In the genomic region with DNA sequence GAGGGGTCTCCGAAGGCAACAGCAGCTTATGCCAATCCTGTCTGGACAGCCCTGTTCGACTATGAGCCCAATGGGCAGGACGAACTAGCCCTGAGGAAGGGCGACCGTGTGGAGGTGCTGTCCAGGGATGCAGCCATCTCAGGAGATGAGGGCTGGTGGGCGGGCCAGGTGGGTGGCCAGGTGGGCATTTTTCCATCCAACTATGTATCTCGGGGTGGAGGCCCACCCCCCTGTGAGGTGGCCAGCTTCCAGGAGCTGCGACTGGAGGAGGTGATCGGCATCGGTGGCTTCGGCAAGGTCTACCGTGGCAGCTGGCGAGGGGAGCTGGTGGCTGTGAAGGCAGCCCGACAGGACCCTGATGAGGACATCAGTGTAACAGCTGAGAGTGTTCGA, we compare ENCODE assay signal across 8 mouse cellular contexts. TPM values are rescaled to one million over a fixed set of nuclear protein-coding genes. Genes with fewer than 3 reads are reported as not detected.
DNase-seq lines count a peak whose midpoint lies in the region; ATAC-seq and TF ChIP-seq lines count a peak whose summit lies in the region.

No protein-coding gene starts in this region.

- TF ChIP-seq POLR2A in MEL (IDR thresholded peaks at IDR 0.05; ENCODE audit: control insufficient read depth in 1 of 2, insufficient read depth in 1 of 2, low read depth in 1 of 2, low read length in 2 of 2, poor library complexity in 1 of 2) = no peak
- no peak for TF ChIP-seq POLR2A in limb, embryonic 14.5 days (IDR thresholded peaks at IDR 0.05; ENCODE audit: borderline replicate concordance, extremely low read depth, insufficient read depth, insufficient read length)
- no peak for TF ChIP-seq POLR2A in small intestine, adult 2 months (IDR thresholded peaks at IDR 0.05; ENCODE audit: low read depth, low read length)

- H3K4me3 ChIP-seq in heart, embryonic 11.5 days (ENCODE audit: low read depth, low read length) = peak overlapping the region; percentile 93
- peak overlapping the region; percentile 89 to 99 for H3K4me3 ChIP-seq in MEL (ENCODE audit: control insufficient read depth in 1 of 2, insufficient read depth in 1 of 2, low read depth in 2 of 2, low read length in 2 of 2)
- peak overlapping the region; percentile 85 for H3K4me3 ChIP-seq in forebrain, embryonic 16.5 days (replicated peaks; ENCODE audit: low read length)
- H3K4me3 ChIP-seq in limb, embryonic 14.5 days (replicated peaks; ENCODE audit: low read length) = peak overlapping the region; percentile 88
- peak overlapping the region; percentile 97 for H3K4me3 ChIP-seq in small intestine, adult 2 months (ENCODE audit: low read depth, low read length)

- TF ChIP-seq RAD21 in MEL (IDR thresholded peaks at IDR 0.05; ENCODE audit: low read depth, low read length) = no peak

- peak overlapping the region; percentile 91 for H3K9ac ChIP-seq in heart, embryonic 11.5 days (ENCODE audit: low read depth, low read length)
- H3K9ac ChIP-seq in MEL (ENCODE audit: control insufficient read depth, low read depth, low read length, poor library complexity, severe bottlenecking) = peak overlapping the region; percentile 91
- H3K9ac ChIP-seq in forebrain, embryonic 16.5 days (replicated peaks; ENCODE audit: low read depth, low read length) = peak overlapping the region; percentile 73
- peak overlapping the region; percentile 79 for H3K9ac ChIP-seq in limb, embryonic 14.5 days (ENCODE audit: low read depth, low read length, severe bottlenecking)

- ATAC-seq in heart, embryonic 11.5 days (replicated peaks; ENCODE audit: insufficient number of reproducible peaks, low FRiP score, low TSS enrichment) = no peak
- ATAC-seq in forebrain, embryonic 16.5 days = no peak
- no peak for ATAC-seq in limb, embryonic 14.5 days (ENCODE audit: low FRiP score, low read depth)

- peaks cover 46% of the 10 kb centered on the region for H3K4me1 ChIP-seq in heart, embryonic 11.5 days (ENCODE audit: control insufficient read depth, insufficient read depth, low read length)
- H3K4me1 ChIP-seq in MEL (ENCODE audit: control insufficient read depth in 1 of 2, insufficient read depth in 2 of 2, low read length in 2 of 2) = peaks cover 2 to 24% of the 10 kb centered on the region in 2 experiments; a peak in 3 of 4 replicates
- peaks cover 49% of the 10 kb centered on the region for H3K4me1 ChIP-seq in forebrain, embryonic 16.5 days (replicated peaks; ENCODE audit: control insufficient read depth, insufficient read depth, low read length)
- peaks cover 26% of the 10 kb centered on the region for H3K4me1 ChIP-seq in limb, embryonic 14.5 days (ENCODE audit: control insufficient read depth, insufficient read depth, low read length)
- H3K4me1 ChIP-seq in small intestine, adult 2 months (ENCODE audit: control insufficient read depth, insufficient read depth, insufficient read length, low read length) = peaks cover 23% of the 10 kb centered on the region

- no peaks in the 10 kb centered on the region for H3K9me3 ChIP-seq in heart, embryonic 11.5 days (replicated peaks; ENCODE audit: control insufficient read depth, low read length)
- H3K9me3 ChIP-seq in MEL (replicated peaks; ENCODE audit: insufficient read depth, low read length) = no peaks in the 10 kb centered on the region
- no peaks in the 10 kb centered on the region for H3K9me3 ChIP-seq in forebrain, embryonic 16.5 days (ENCODE audit: control insufficient read depth, low read length)
- no peaks in the 10 kb centered on the region for H3K9me3 ChIP-seq in limb, embryonic 14.5 days (ENCODE audit: control insufficient read depth, low read length)

- WGBS in heart, embryonic 11.5 days (ENCODE audit: insufficient replicate concordance) = 61% methylated on average over 15 of the region's 15 CpGs
- 73% methylated on average over 15 of the region's 15 CpGs for WGBS in forebrain, embryonic 16.5 days
- 68% methylated on average over 15 of the region's 15 CpGs for WGBS in limb, embryonic 14.5 days
- 15% methylated on average over 15 of the region's 15 CpGs for whole genome bisulfite sequencing in small intestine, adult 2 months

- H3K36me3 ChIP-seq in heart, embryonic 11.5 days (ENCODE audit: control insufficient read depth, insufficient read depth, low read length) = peaks cover 23% of the 10 kb centered on the region
- H3K36me3 ChIP-seq in MEL (ENCODE audit: control insufficient read depth in 1 of 2, insufficient read depth in 2 of 2, low read length in 2 of 2) = peaks cover 0 to 9% of the 10 kb centered on the region in 2 experiments; a peak in 2 of 4 replicates
- no peaks in the 10 kb centered on the region; the same call in 1 of the 2 replicates for H3K36me3 ChIP-seq in forebrain, embryonic 16.5 days (ENCODE audit: control insufficient read depth, insufficient read depth)
- peaks cover 59% of the 10 kb centered on the region for H3K36me3 ChIP-seq in limb, embryonic 14.5 days (ENCODE audit: control insufficient read depth, insufficient read depth, low read length)
- peaks cover 36% of the 10 kb centered on the region for H3K36me3 ChIP-seq in small intestine, adult 2 months (ENCODE audit: control insufficient read depth, insufficient read depth, low read length)

- H3K4me2 ChIP-seq in heart, embryonic 11.5 days = peak overlapping the region; percentile 97
- peak overlapping the region; percentile 99 for H3K4me2 ChIP-seq in forebrain, embryonic 16.5 days (ENCODE audit: low read length)
- H3K4me2 ChIP-seq in limb, embryonic 14.5 days (replicated peaks; ENCODE audit: low read depth, low read length, severe bottlenecking) = peak overlapping the region; percentile 77

- no peak for TF ChIP-seq EP300 in MEL (IDR thresholded peaks at IDR 0.05; ENCODE audit: low read depth in 1 of 2, low read length in 2 of 2)

- H3K27me3 ChIP-seq in heart, embryonic 11.5 days (ENCODE audit: control insufficient read depth, insufficient read depth, low read length) = no peaks in the 10 kb centered on the region
- no peaks in the 10 kb centered on the region for H3K27me3 ChIP-seq in MEL (ENCODE audit: control insufficient read depth in 1 of 2, insufficient read depth in 2 of 2, low read length in 2 of 2)
- no peaks in the 10 kb centered on the region for H3K27me3 ChIP-seq in forebrain, embryonic 16.5 days (replicated peaks; ENCODE audit: control insufficient read depth, insufficient read depth, low read length)
- no peaks in the 10 kb centered on the region for H3K27me3 ChIP-seq in limb, embryonic 14.5 days (ENCODE audit: control insufficient read depth, insufficient read depth, low read length)
- H3K27me3 ChIP-seq in small intestine, adult 2 months (ENCODE audit: control insufficient read depth, insufficient read depth, low read length) = no peaks in the 10 kb centered on the region

- H3K27ac ChIP-seq in heart, embryonic 11.5 days (ENCODE audit: low read depth, low read length) = peak overlapping the region; percentile 94
- no peak overlapping the region for H3K27ac ChIP-seq in MEL (ENCODE audit: control insufficient read depth, low read depth, low read length)
- H3K27ac ChIP-seq in forebrain, embryonic 16.5 days (ENCODE audit: low read length) = no peak overlapping the region
- peak overlapping the region; percentile 91; the same call in 1 of the 2 replicates for H3K27ac ChIP-seq in limb, embryonic 14.5 days (replicated peaks; ENCODE audit: low read depth, low read length)
- H3K27ac ChIP-seq in small intestine, adult 2 months (ENCODE audit: insufficient read depth, low read depth, low read length) = peak overlapping the region; percentile 99; the same call in 1 of the 2 replicates

- peaks cover 44% of the 10 kb centered on the region for H3K79me2 ChIP-seq in MEL (ENCODE audit: control insufficient read depth, insufficient read depth, low read length, poor library complexity)

- DNase-seq in heart, postnatal 4 days = no peak
- no peak for DNase-seq in MEL (ENCODE audit: low read depth, low spot score)
- DNase-seq in limb, embryonic 14.5 days (ENCODE audit: low spot score) = no peak
- DNase-seq in adrenal gland, adult 8-10 months = no peak
- DNase-seq in layer of hippocampus, adult 11-12 months (ENCODE audit: low spot score) = no peak

- no peak for TF ChIP-seq CTCF in MEL (IDR thresholded peaks at IDR 0.05 in 2 of 3, conservative IDR thresholded peaks at IDR 0.05 in 1 of 3; ENCODE audit: control insufficient read depth in 1 of 3, insufficient read depth in 1 of 3, low read depth in 2 of 3, low read length in 3 of 3, poor library complexity in 1 of 3, severe bottlenecking in 1 of 3)
- no peak for TF ChIP-seq CTCF in small intestine, adult 2 months (IDR thresholded peaks at IDR 0.05; ENCODE audit: extremely low read depth, insufficient read length, insufficient replicate concordance, low read depth, low read length)

RNA-seq across cellular contexts. Expression of a gene that starts 1.6 kb away (rescaled TPM):
- 21.3 and 21.5 TPM in 2 replicates for polyA plus RNA-seq in heart, embryonic 11.5 days (2014; fragmentation: Nextera tagmentation; extraction: Ambion mirVana)
- 10 to 100 TPM; 42.5 to 42.7 TPM for total RNA-seq in heart, postnatal 4 days (2021)
- total RNA-seq in MEL (2012; rRNA removed) = 25.3 and 26.8 TPM in 2 replicates
- polyA plus RNA-seq in MEL (2012; ENCODE audit: insufficient read depth in 1 of 2, insufficient read length in 2 of 2, low read depth in 1 of 2, low replicate concordance in 2 of 2, missing spikeins in 1 of 2) = 10 to 100 TPM in 1 of 2 experiments, not detected in 1; 76.4 TPM
- 24.1 and 28.7 TPM in 2 replicates for polyA plus RNA-seq in forebrain, embryonic 16.5 days (2015; fragmentation: Nextera tagmentation; extraction: Ambion mirVana)
- 101 and 160 TPM in 2 replicates for polyA plus RNA-seq in limb, embryonic 14.5 days (2012; rRNA removed)
- polyA plus RNA-seq in limb, embryonic 14.5 days (2014; fragmentation: Nextera tagmentation; extraction: Ambion mirVana) = 31.8 and 32.3 TPM in 2 replicates
- 85.4 and 150 TPM in 2 replicates for polyA plus RNA-seq in small intestine, adult 2 months (2012; rRNA removed)
- total RNA-seq in adrenal gland, adult 8-10 months (2022) = 100 to 1,000 TPM in 3 of 4 experiments, 10 to 100 TPM in 1; 95.1 to 183 (median 136) TPM

RNA-seq across cellular contexts. Expression of a gene that starts 1.8 kb away (rescaled TPM):
- 16.9 and 21.0 TPM in 2 replicates for polyA plus RNA-seq in heart, embryonic 11.5 days (2014; fragmentation: Nextera tagmentation; extraction: Ambion mirVana)
- total RNA-seq in heart, postnatal 4 days (2021) = 10 to 100 TPM; 39.8 to 40.0 TPM
- total RNA-seq in MEL (2012; rRNA removed) = 17.9 and 22.5 TPM in 2 replicates
- polyA plus RNA-seq in MEL (2012; ENCODE audit: insufficient read depth in 1 of 2, insufficient read length in 2 of 2, low read depth in 1 of 2, low replicate concordance in 2 of 2, missing spikeins in 1 of 2) = 10 to 100 TPM in 1 of 2 experiments, not detected in 1; 38.3 TPM
- 10.0 and 10.7 TPM in 2 replicates for polyA plus RNA-seq in forebrain, embryonic 16.5 days (2015; fragmentation: Nextera tagmentation; extraction: Ambion mirVana)
- polyA plus RNA-seq in limb, embryonic 14.5 days (2012; rRNA removed) = 30.1 and 38.9 TPM in 2 replicates
- 19.0 and 20.7 TPM in 2 replicates for polyA plus RNA-seq in limb, embryonic 14.5 days (2014; fragmentation: Nextera tagmentation; extraction: Ambion mirVana)
- polyA plus RNA-seq in small intestine, adult 2 months (2012; rRNA removed) = 65.8 and 169 TPM in 2 replicates
- 10 to 100 TPM; 40.8 to 53.6 (median 46.3) TPM for total RNA-seq in adrenal gland, adult 8-10 months (2022)

RNA-seq across cellular contexts. Expression of a gene that starts 13.8 kb away (rescaled TPM):
- polyA plus RNA-seq in heart, embryonic 11.5 days (2014; fragmentation: Nextera tagmentation; extraction: Ambion mirVana) = not detected in 2 replicates
- total RNA-seq in heart, postnatal 4 days (2021) = not detected
- total RNA-seq in MEL (2012; rRNA removed) = 0.16 and 0.23 TPM in 2 replicates
- under 1 TPM in 1 of 2 experiments, not detected in 1; 0.60 TPM for polyA plus RNA-seq in MEL (2012; ENCODE audit: insufficient read depth in 1 of 2, insufficient read length in 2 of 2, low read depth in 1 of 2, low replicate concordance in 2 of 2, missing spikeins in 1 of 2)
- 0.24 and 0.48 TPM in 2 replicates for polyA plus RNA-seq in forebrain, embryonic 16.5 days (2015; fragmentation: Nextera tagmentation; extraction: Ambion mirVana)
- polyA plus RNA-seq in limb, embryonic 14.5 days (2012; rRNA removed) = 0.41 and 0.63 TPM in 2 replicates
- 0.65 and 0.81 TPM in 2 replicates for polyA plus RNA-seq in limb, embryonic 14.5 days (2014; fragmentation: Nextera tagmentation; extraction: Ambion mirVana)
- polyA plus RNA-seq in small intestine, adult 2 months (2012; rRNA removed) = 0.57 TPM in 1 of 2 replicates, not detected in the other
- not detected for total RNA-seq in adrenal gland, adult 8-10 months (2022)

RNA-seq across cellular contexts. Expression of a gene that starts 26.8 kb away (rescaled TPM):
- 15.8 and 18.8 TPM in 2 replicates for polyA plus RNA-seq in heart, embryonic 11.5 days (2014; fragmentation: Nextera tagmentation; extraction: Ambion mirVana)
- 10 to 100 TPM; 40.2 to 42.2 TPM for total RNA-seq in heart, postnatal 4 days (2021)
- 6.2 and 7.6 TPM in 2 replicates for total RNA-seq in MEL (2012; rRNA removed)
- polyA plus RNA-seq in MEL (2012; ENCODE audit: insufficient read depth in 1 of 2, insufficient read length in 2 of 2, low read depth in 1 of 2, low replicate concordance in 2 of 2, missing spikeins in 1 of 2) = 10 to 100 TPM in 1 of 2 experiments, not detected in 1; 15.5 TPM
- 14.3 and 15.1 TPM in 2 replicates for polyA plus RNA-seq in forebrain, embryonic 16.5 days (2015; fragmentation: Nextera tagmentation; extraction: Ambion mirVana)
- 62.5 and 86.0 TPM in 2 replicates for polyA plus RNA-seq in limb, embryonic 14.5 days (2012; rRNA removed)
- polyA plus RNA-seq in limb, embryonic 14.5 days (2014; fragmentation: Nextera tagmentation; extraction: Ambion mirVana) = 27.9 and 29.1 TPM in 2 replicates
- 35.1 and 54.0 TPM in 2 replicates for polyA plus RNA-seq in small intestine, adult 2 months (2012; rRNA removed)
- 10 to 100 TPM; 40.3 to 76.9 (median 57.8) TPM for total RNA-seq in adrenal gland, adult 8-10 months (2022)

RNA-seq across cellular contexts. Expression of a gene that starts 35.8 kb away (rescaled TPM):
- polyA plus RNA-seq in heart, embryonic 11.5 days (2014; fragmentation: Nextera tagmentation; extraction: Ambion mirVana) = 54.8 and 68.0 TPM in 2 replicates
- 100 to 1,000 TPM; 179 to 191 TPM for total RNA-seq in heart, postnatal 4 days (2021)
- total RNA-seq in MEL (2012; rRNA removed) = 60.6 and 63.2 TPM in 2 replicates
- polyA plus RNA-seq in MEL (2012; ENCODE audit: insufficient read depth in 1 of 2, insufficient read length in 2 of 2, low read depth in 1 of 2, low replicate concordance in 2 of 2, missing spikeins in 1 of 2) = 100 to 1,000 TPM in 1 of 2 experiments, 10 to 100 TPM in 1; 77.3 to 113 TPM
- polyA plus RNA-seq in forebrain, embryonic 16.5 days (2015; fragmentation: Nextera tagmentation; extraction: Ambion mirVana) = 12.0 and 20.0 TPM in 2 replicates
- polyA plus RNA-seq in limb, embryonic 14.5 days (2012; rRNA removed) = 51.0 and 51.1 TPM in 2 replicates
- polyA plus RNA-seq in limb, embryonic 14.5 days (2014; fragmentation: Nextera tagmentation; extraction: Ambion mirVana) = 20.0 and 25.4 TPM in 2 replicates
- 62.1 and 100 TPM in 2 replicates for polyA plus RNA-seq in small intestine, adult 2 months (2012; rRNA removed)
- total RNA-seq in adrenal gland, adult 8-10 months (2022) = 10 to 100 TPM; 24.9 to 39.2 (median 32.8) TPM

Comparison
In these comparisons a context has a peak if more than half of its experiments do, and no peak if none do; other contexts are left out.
1. H3K27ac ChIP-seq: peak in heart, embryonic 11.5 days (single experiment), limb, embryonic 14.5 days (single experiment) and small intestine, adult 2 months (single experiment); none in MEL (single experiment) and forebrain, embryonic 16.5 days (single experiment).
2. Peak in every context shown above with its lines, with median percentiles within 50 percentile points of each other: H3K4me2 ChIP-seq, H3K4me3 ChIP-seq and H3K9ac ChIP-seq.